Mouse (Mus musculus): ENCODE data around the gene Mgat4b. TPM values are rescaled to one million over a fixed set of nuclear protein-coding genes. Genes with fewer than 3 reads are reported as not detected.
A peak's percentile ranks its signal among the peaks of the same experiment; 100 is the strongest.
"Not testable (repeated sequence)": the region's sequence is repeated elsewhere in the genome, so short reads cannot be mapped to it uniquely, and the experiment has no call there.

The Mgat4b gene
- polyA plus RNA-seq (2012; fragmentation: generic; extraction: Trizol) = 89.2 TPM

- no peak for TF ChIP-seq REST (IDR thresholded peaks at IDR 0.05; ENCODE audit: insufficient read depth, insufficient read length)
- no peak for TF ChIP-seq USF1 (IDR thresholded peaks at IDR 0.05; ENCODE audit: low read depth)
- peak; percentile 91 for TF ChIP-seq POLR2A (IDR thresholded peaks at IDR 0.05; ENCODE audit: insufficient read length, low read depth)
- no peak for TF ChIP-seq MAX (IDR thresholded peaks at IDR 0.05; ENCODE audit: low read depth)
- peak; percentile 33 to 84 (median 65) for TF ChIP-seq MYOG (IDR thresholded peaks at IDR 0.05; ENCODE audit: control insufficient read depth in 1 of 3, insufficient read depth in 1 of 3, insufficient read length in 2 of 3, low read depth in 2 of 3)
- peak; percentile 97 for TF ChIP-seq POLR2AphosphoS2 (IDR thresholded peaks at IDR 0.05; ENCODE audit: insufficient read length, low read depth)
- peak in 2 of 3 experiments; percentile 66 to 81 for TF ChIP-seq MYOD1 (IDR thresholded peaks at IDR 0.05; ENCODE audit: control insufficient read depth in 1 of 3, insufficient read length in 2 of 3, low read depth in 2 of 3)
- Histone ChIP-seq H3K36me3 (ENCODE audit: control insufficient read depth, insufficient read depth) (peaks cover 30% of the 10 kb centered on the region), H3K79me2 (ENCODE audit: control insufficient read depth, insufficient read depth) (peaks cover 49% of the 10 kb centered on the region), H3K4me3 (peak within 1 kb of the TSS; percentile 86), H3ac (ENCODE audit: control insufficient read depth, insufficient read length) (peak within 1 kb of the TSS; percentile 29), H3K27me3 (ENCODE audit: control insufficient read depth, insufficient read depth, insufficient read length) (no peaks in the 10 kb centered on the region), H3K4me2 (ENCODE audit: low read depth) (peak within 1 kb of the TSS; percentile 98)
Observed at GRCm38 (mm10) chr11:50210505-50211151, at the start of gene Mgat4b, which contains the start of gene Sqstm1. Mgat4b (plus strand) TSS chr11:50210890. Sqstm1 (minus strand) TSS chr11:50210827.

GRCm38 (mm10) chr11:50161578-50162304, 48.9 kb upstream of the Mgat4b start:
- Histone ChIP-seq H3K27me3 (ENCODE audit: control insufficient read depth, insufficient read depth, insufficient read length) (no peaks in the 10 kb centered on the region), H3K4me2 (ENCODE audit: low read depth) (no peak overlapping the region), H3K4me3 (no peak overlapping the region), H3K79me2 (ENCODE audit: control insufficient read depth, insufficient read depth) (no peaks in the 10 kb centered on the region), H3K36me3 (ENCODE audit: control insufficient read depth, insufficient read depth) (peaks cover 13% of the 10 kb centered on the region), H3ac (ENCODE audit: control insufficient read depth, insufficient read length) (no peak overlapping the region)
- TF ChIP-seq POLR2A (IDR thresholded peaks at IDR 0.05; ENCODE audit: insufficient read length, low read depth) (no peak), MYOD1 (IDR thresholded peaks at IDR 0.05; ENCODE audit: control insufficient read depth in 1 of 3, insufficient read length in 2 of 3, low read depth in 2 of 3) (peak in 2 of 3 experiments; percentile 41 to 58), MYOG (IDR thresholded peaks at IDR 0.05; ENCODE audit: control insufficient read depth in 1 of 3, insufficient read depth in 1 of 3, insufficient read length in 2 of 3, low read depth in 2 of 3) (peak in 2 of 3 experiments; percentile 2 to 68), TCF3 (IDR thresholded peaks at IDR 0.05; ENCODE audit: insufficient read length, low read depth) (no peak)

DNA sequence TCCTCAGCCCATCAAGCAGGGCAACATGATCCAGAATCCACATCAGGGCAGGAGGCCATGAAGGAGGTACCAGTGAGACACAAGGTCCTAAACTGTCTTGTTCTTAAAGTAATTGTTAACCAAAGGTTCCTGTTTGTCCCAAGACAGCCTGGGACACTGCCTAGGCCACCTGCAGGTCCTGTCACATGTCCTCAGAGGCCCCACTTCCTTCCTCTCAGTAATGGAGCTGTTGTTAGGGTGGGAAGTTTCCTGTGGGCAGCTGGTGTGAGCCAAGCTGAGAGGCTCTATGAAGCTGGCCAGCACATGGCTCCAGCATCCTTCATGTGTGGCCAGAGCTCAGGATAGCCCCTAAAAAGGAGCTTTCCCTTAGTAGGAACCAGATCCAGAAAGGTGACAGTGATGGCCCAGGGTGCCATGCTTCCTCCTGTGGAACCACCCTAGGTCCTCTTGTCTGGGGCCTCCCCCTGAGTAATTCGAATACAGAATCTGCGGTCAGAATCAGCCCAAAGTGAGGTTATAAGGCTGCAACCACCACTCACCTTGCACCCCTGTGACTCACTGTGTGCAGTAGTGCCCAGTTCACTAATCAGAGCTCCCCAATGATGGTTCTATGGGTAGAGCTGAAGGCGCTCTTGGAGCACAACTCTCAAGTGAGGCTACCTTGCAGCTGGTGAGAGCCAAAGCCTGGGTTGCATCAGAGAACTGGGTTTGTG, 48.2 kb upstream of the Mgat4b start:
- no peak for TF ChIP-seq MYOG (IDR thresholded peaks at IDR 0.05; ENCODE audit: control insufficient read depth in 1 of 3, insufficient read depth in 1 of 3, insufficient read length in 2 of 3, low read depth in 2 of 3)
- TF ChIP-seq CEBPB (IDR thresholded peaks at IDR 0.05; ENCODE audit: insufficient read depth, poor library complexity, severe bottlenecking) = no peak
- no peak for TF ChIP-seq MAX (IDR thresholded peaks at IDR 0.05; ENCODE audit: low read depth)
- TF ChIP-seq POLR2AphosphoS2 (IDR thresholded peaks at IDR 0.05; ENCODE audit: insufficient read length, low read depth) = no peak
- no peak for TF ChIP-seq REST (IDR thresholded peaks at IDR 0.05; ENCODE audit: insufficient read depth, insufficient read length)
- TF ChIP-seq POLR2A (IDR thresholded peaks at IDR 0.05; ENCODE audit: insufficient read length, low read depth) = no peak
- no peak for TF ChIP-seq MYOD1 (IDR thresholded peaks at IDR 0.05; ENCODE audit: control insufficient read depth in 1 of 3, insufficient read length in 2 of 3, low read depth in 2 of 3)
- no peak for TF ChIP-seq TCF3 (IDR thresholded peaks at IDR 0.05; ENCODE audit: insufficient read length, low read depth)
- no peak for TF ChIP-seq USF1 (IDR thresholded peaks at IDR 0.05; ENCODE audit: low read depth)
- Histone ChIP-seq H3K27me3 (ENCODE audit: control insufficient read depth, insufficient read depth, insufficient read length) (no peaks in the 10 kb centered on the region), H3K4me2 (ENCODE audit: low read depth) (no peak overlapping the region), H3K36me3 (ENCODE audit: control insufficient read depth, insufficient read depth) (peaks cover 13% of the 10 kb centered on the region), H3K4me3 (no peak overlapping the region), H3K79me2 (ENCODE audit: control insufficient read depth, insufficient read depth) (no peaks in the 10 kb centered on the region), H3ac (ENCODE audit: control insufficient read depth, insufficient read length) (no peak overlapping the region)

DNA sequence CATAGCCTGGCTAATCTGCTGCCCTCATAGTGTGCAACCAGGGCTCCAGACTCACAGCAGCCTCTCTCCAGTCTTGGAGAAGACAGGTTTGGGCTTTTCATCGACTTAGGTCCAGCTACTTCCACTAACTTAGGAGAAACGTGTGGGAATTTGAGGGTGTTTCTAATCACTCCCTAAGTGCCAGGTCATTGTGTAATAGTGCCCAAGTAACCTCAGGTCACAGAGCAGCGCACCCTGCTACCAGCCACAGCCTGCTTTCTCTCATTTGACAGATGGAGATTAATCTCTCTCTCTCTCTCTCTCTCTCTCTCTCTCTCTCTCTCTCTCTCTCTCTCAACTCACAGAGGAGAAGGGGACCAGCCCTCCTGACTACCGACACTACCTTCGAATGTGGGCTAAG, 42.3 kb upstream of the Mgat4b start:
- H3K4me2 ChIP-seq (ENCODE audit: low read depth) = no peak overlapping the region
- H3ac ChIP-seq (ENCODE audit: control insufficient read depth, insufficient read length) = no peak overlapping the region
- TF ChIP-seq POLR2A (IDR thresholded peaks at IDR 0.05; ENCODE audit: insufficient read length, low read depth) (no peak), CEBPB (IDR thresholded peaks at IDR 0.05; ENCODE audit: insufficient read depth, poor library complexity, severe bottlenecking) (no peak), E2F4 (IDR thresholded peaks at IDR 0.05; ENCODE audit: insufficient read depth) (no peak), POLR2AphosphoS2 (IDR thresholded peaks at IDR 0.05; ENCODE audit: insufficient read length, low read depth) (no peak), TCF12 (IDR thresholded peaks at IDR 0.05; ENCODE audit: insufficient read depth, poor library complexity, severe bottlenecking) (no peak), REST (IDR thresholded peaks at IDR 0.05; ENCODE audit: insufficient read depth, insufficient read length) (no peak), SRF (IDR thresholded peaks at IDR 0.05; ENCODE audit: control insufficient read depth, insufficient read length, low read depth) (no peak), TCF3 (IDR thresholded peaks at IDR 0.05; ENCODE audit: insufficient read length, low read depth) (no peak), MAX (IDR thresholded peaks at IDR 0.05; ENCODE audit: low read depth) (no peak), USF1 (IDR thresholded peaks at IDR 0.05; ENCODE audit: low read depth) (no peak), MYOD1 (IDR thresholded peaks at IDR 0.05; ENCODE audit: control insufficient read depth in 1 of 3, insufficient read length in 2 of 3, low read depth in 2 of 3) (no peak), MYOG (IDR thresholded peaks at IDR 0.05; ENCODE audit: control insufficient read depth in 1 of 3, insufficient read depth in 1 of 3, insufficient read length in 2 of 3, low read depth in 2 of 3) (no peak)
- H3K36me3 ChIP-seq (ENCODE audit: control insufficient read depth, insufficient read depth) = peaks cover 24% of the 10 kb centered on the region
- H3K79me2 ChIP-seq (ENCODE audit: control insufficient read depth, insufficient read depth) = no peaks in the 10 kb centered on the region
- H3K27me3 ChIP-seq (ENCODE audit: control insufficient read depth, insufficient read depth, insufficient read length) = no peaks in the 10 kb centered on the region
- H3K4me3 ChIP-seq = no peak overlapping the region

DNA sequence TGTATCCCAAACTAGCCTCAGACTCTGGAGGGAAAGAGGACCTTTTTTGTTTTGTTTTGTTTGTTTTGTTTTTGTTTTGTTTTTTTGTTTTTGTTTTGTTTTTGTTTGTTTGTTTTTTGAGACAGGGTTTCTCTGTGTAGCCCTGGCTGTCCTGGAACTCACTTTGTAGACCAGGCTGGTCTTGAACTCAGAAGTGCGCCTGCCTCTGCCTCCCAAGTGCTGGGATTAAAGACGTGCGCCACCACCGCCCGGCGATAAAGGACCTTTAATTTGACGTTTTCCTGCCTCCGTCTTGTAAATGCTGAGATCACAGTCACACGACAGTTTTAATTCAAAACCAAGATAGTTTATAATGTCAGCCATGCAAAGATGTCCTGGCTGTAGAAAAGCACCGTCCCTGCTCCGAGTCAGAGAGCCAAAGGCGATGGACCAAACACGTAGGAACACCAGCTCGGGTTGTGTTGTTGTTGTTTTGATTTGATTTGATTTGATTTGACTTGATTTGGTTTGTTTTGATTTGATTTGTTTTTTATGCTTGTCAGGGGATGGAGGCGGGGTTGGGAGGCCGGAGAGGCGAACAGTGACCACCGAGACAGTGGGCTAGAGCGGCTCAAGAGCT, 36.5 kb upstream of the Mgat4b start, which contains the start of gene Mrnip:
Gene Mrnip (plus strand): TSS at position 334 of the 619 bp plus-strand sequence.
- Histone ChIP-seq H3K4me3 (peak within 1 kb of the TSS; percentile 62), H3K4me2 (ENCODE audit: low read depth) (peak within 1 kb of the TSS; percentile 94), H3ac (ENCODE audit: control insufficient read depth, insufficient read length) (peak within 1 kb of the TSS; percentile 21)
- not testable (repeated sequence) for H3K36me3 ChIP-seq (ENCODE audit: control insufficient read depth, insufficient read depth); H3K27me3 ChIP-seq (ENCODE audit: control insufficient read depth, insufficient read depth, insufficient read length); H3K79me2 ChIP-seq (ENCODE audit: control insufficient read depth, insufficient read depth)
